8 mouse cellular contexts compared by ENCODE assay signal in genomic region chr17:21753342-21754208, GRCm38 (mm10). TPM values are rescaled to one million over a fixed set of nuclear protein-coding genes. Genes with fewer than 3 reads are reported as not detected.
DNase-seq lines count a peak whose midpoint lies in the region; ATAC-seq and TF ChIP-seq lines count a peak whose summit lies in the region.

No protein-coding gene starts in this region.

- ATAC-seq in heart, postnatal 0 days (ENCODE audit: insufficient read depth, low read depth), result no peak
- peak; percentile 59 for ATAC-seq in limb, embryonic 13.5 days (ENCODE audit: low FRiP score, low read depth)
- ATAC-seq in frontal cortex, adult (ENCODE audit: low TSS enrichment), result no peak
- no peak for ATAC-seq in cerebellum, adult (ENCODE audit: insufficient number of reproducible peaks, low FRiP score, low TSS enrichment)

- peak overlapping the region; percentile 85 for H3K4me2 ChIP-seq in heart, postnatal 0 days (ENCODE audit: low read depth, low read length)
- H3K4me2 ChIP-seq in limb, embryonic 13.5 days (replicated peaks), result peak overlapping the region; percentile 67

- H3K4me1 ChIP-seq in brown adipose tissue, adult 24 weeks (ENCODE audit: control insufficient read depth, insufficient read depth, insufficient read length, low read length), result no peaks in the 10 kb centered on the region
- no peaks in the 10 kb centered on the region for H3K4me1 ChIP-seq in heart, postnatal 0 days (ENCODE audit: control insufficient read depth, insufficient read depth)
- no peaks in the 10 kb centered on the region for H3K4me1 ChIP-seq in limb, embryonic 13.5 days

- DNase-seq in cerebellum, postnatal 10 days, result peak; percentile 18
- no peak for DNase-seq in cerebellum, adult 11 months
- DNase-seq in heart, postnatal 0 days (ENCODE audit: low spot score), result no peak
- DNase-seq in neural tube, embryonic 10.5 days (ENCODE audit: extremely low spot score, low spot score), result peak; percentile 31

- TF ChIP-seq CTCF in heart, postnatal 0 days (IDR thresholded peaks at IDR 0.05; ENCODE audit: low read depth), result no peak

- H3K36me3 ChIP-seq in heart, postnatal 0 days (replicated peaks; ENCODE audit: control insufficient read depth, insufficient read depth, low read length), result no peaks in the 10 kb centered on the region
- no peaks in the 10 kb centered on the region for H3K36me3 ChIP-seq in limb, embryonic 13.5 days

- WGBS in heart, postnatal 0 days, result 13% methylated on average over 20 of the region's 20 CpGs
- 9% methylated on average over 20 of the region's 20 CpGs for WGBS in limb, embryonic 13.5 days

- no peaks in the 10 kb centered on the region for H3K27me3 ChIP-seq in heart, postnatal 0 days (ENCODE audit: control insufficient read depth, insufficient read depth, low read length)
- H3K27me3 ChIP-seq in limb, embryonic 13.5 days, result peaks cover 6% of the 10 kb centered on the region; the same call in 1 of the 2 replicates

- TF ChIP-seq EP300 in heart, postnatal 0 days (IDR thresholded peaks at IDR 0.05; ENCODE audit: low read depth), result no peak

- H3K4me3 ChIP-seq in brown adipose tissue, adult 24 weeks (ENCODE audit: insufficient read depth, low read depth, low read length), result peak overlapping the region; percentile 43; the same call in 1 of the 2 replicates
- H3K4me3 ChIP-seq in heart, postnatal 0 days (ENCODE audit: low read depth, low read length), result peak overlapping the region; percentile 53
- peak overlapping the region; percentile 45 for H3K4me3 ChIP-seq in limb, embryonic 13.5 days

- peak overlapping the region; percentile 65 for H3K9ac ChIP-seq in heart, postnatal 0 days (replicated peaks; ENCODE audit: low read depth, low read length)
- H3K9ac ChIP-seq in limb, embryonic 13.5 days, result peak overlapping the region; percentile 66

- H3K9me3 ChIP-seq in heart, postnatal 0 days (replicated peaks; ENCODE audit: control insufficient read depth, low read length), result no peaks in the 10 kb centered on the region
- no peaks in the 10 kb centered on the region for H3K9me3 ChIP-seq in limb, embryonic 13.5 days

- H3K27ac ChIP-seq in brown adipose tissue, adult 24 weeks (replicated peaks; ENCODE audit: low read depth, low read length), result no peak overlapping the region
- H3K27ac ChIP-seq in heart, postnatal 0 days (ENCODE audit: low read depth), result no peak overlapping the region
- no peak overlapping the region; the same call in 1 of the 2 replicates for H3K27ac ChIP-seq in limb, embryonic 13.5 days

RNA-seq across cellular contexts. Expression of gene Zfp229, which starts 23.0 kb away (rescaled TPM):
- polyA plus RNA-seq in brown adipose tissue, adult 24 weeks (2012; ENCODE audit: insufficient read depth, insufficient read length, missing spikeins), result 5.0 and 5.9 TPM in 2 replicates
- 0.93 and 5.3 TPM in 2 replicates for total RNA-seq in heart, postnatal 0 days (2014; rRNA removed; ENCODE audit: low replicate concordance)
- 5.8 and 6.0 TPM in 2 replicates for polyA plus RNA-seq in heart, postnatal 0 days (2015; fragmentation: Nextera tagmentation; extraction: Ambion mirVana)
- 7.5 and 8.5 TPM in 2 replicates for polyA plus RNA-seq in limb, embryonic 13.5 days (2015; fragmentation: Nextera tagmentation; extraction: Ambion mirVana)

RNA-seq across cellular contexts. Expression of gene Zfp760, which starts 46.0 kb away (rescaled TPM):
- polyA plus RNA-seq in brown adipose tissue, adult 24 weeks (2012; ENCODE audit: insufficient read depth, insufficient read length, missing spikeins), result 2.9 and 3.3 TPM in 2 replicates
- 1.6 and 3.3 TPM in 2 replicates for total RNA-seq in heart, postnatal 0 days (2014; rRNA removed; ENCODE audit: low replicate concordance)
- polyA plus RNA-seq in heart, postnatal 0 days (2015; fragmentation: Nextera tagmentation; extraction: Ambion mirVana), result 2.8 and 3.0 TPM in 2 replicates
- polyA plus RNA-seq in limb, embryonic 13.5 days (2015; fragmentation: Nextera tagmentation; extraction: Ambion mirVana), result 16.1 and 17.4 TPM in 2 replicates

Comparison
In these comparisons a context has a peak if more than half of its experiments do, and no peak if none do; other contexts are left out.
1. DNase-seq: peak in cerebellum, postnatal 10 days (2 of 2) and neural tube, embryonic 10.5 days (single experiment); none in cerebellum, adult 11 months (single experiment) and heart, postnatal 0 days (single experiment).
2. Peak in every context shown above with its lines, with median percentiles within 50 percentile points of each other: H3K4me3 ChIP-seq.